Mouse (Mus musculus): ENCODE measurements around the gene Ms4a4b.
"Not testable (repeated sequence)": the region's sequence is repeated elsewhere in the genome, so short reads cannot be mapped to it uniquely, and the experiment has no call there.

- not testable (repeated sequence) for TF ChIP-seq CTCF (IDR thresholded peaks at IDR 0.05; ENCODE audit: control insufficient read depth, insufficient read depth, insufficient replicate concordance, low read depth, low read length); POLR2A (IDR thresholded peaks at IDR 0.05; ENCODE audit: control insufficient read depth, low read depth, low read length)
Measured at GRCm38 (mm10) chr19:11418865-11419264, 24.5 kb upstream of the Ms4a4b start.
